Mouse (Mus musculus): ENCODE results near the gene Ahcyl1. TPM values are rescaled to one million over a fixed set of nuclear protein-coding genes. Genes with fewer than 3 reads are reported as not detected.
"Not testable (repeated sequence)": the region's sequence is repeated elsewhere in the genome, so short reads cannot be mapped to it uniquely, and the experiment has no call there.

The Ahcyl1 gene
- total RNA-seq, 2 experiments from 2014 or later = 68.2 to 100 TPM

DNA sequence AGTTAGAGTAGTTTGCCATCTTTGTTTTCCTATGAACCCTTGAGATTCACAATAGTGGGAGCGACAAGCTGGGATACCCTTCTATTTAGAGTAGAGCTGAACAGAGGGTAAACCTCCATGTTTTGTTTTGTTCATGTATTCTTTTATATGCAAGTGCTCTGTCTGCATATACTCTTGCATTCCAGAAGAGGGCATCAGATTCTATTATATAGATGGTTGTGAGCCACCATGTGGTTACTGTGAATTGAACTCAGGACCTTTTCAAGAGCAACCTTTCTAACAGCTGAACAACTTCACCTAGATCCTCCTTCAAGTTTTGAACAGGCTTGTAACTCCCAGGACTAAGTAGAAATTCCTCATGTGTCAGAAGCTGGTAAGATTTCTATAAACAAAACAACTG lies 37.4 kb downstream of the Ahcyl1 start:
- ATAC-seq (replicated peaks; ENCODE audit: poor library complexity, severe bottlenecking) = no peak

DNA sequence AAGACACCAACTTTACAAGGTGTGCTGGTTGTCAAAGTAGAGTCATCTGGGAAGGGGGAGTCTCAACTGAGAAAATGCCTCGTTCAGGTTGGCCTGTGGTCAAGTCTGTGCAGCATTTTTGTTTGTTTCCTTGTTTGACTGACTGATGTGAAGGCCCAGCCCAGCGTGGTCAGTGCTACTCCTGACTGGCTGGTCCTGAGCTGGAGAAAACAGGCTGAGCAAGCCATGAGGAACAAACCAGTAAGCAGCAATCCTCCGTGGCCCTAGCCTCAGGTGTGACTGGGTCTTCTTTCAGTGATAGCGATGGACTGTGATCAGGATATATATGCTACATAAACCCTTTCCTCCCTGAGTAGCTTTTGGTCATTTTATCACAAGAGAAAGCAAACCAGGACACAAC lies 39.5 kb downstream of the Ahcyl1 start:
- no peak for ATAC-seq (replicated peaks; ENCODE audit: poor library complexity, severe bottlenecking)

DNA sequence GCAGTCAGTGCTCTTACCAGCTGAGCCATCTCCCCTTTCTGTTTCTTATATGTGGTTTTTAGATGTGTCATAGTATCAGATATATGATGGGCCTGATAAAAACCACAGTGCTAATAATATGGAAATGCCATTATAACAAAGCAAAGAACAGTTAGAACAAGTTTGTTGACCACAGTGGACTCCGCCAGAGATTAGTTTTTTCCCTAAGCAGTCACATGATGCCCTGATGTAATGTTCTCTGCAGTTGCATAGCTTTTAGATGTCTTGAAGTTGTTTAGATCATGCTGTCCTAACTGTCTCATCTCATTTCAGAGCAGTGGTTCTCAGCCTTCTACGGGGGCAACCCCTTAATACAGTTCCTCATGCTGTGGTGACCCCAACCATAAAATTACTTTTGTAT lies 40.2 kb downstream of the Ahcyl1 start:
- ATAC-seq (replicated peaks; ENCODE audit: poor library complexity, severe bottlenecking) = no peak

DNA sequence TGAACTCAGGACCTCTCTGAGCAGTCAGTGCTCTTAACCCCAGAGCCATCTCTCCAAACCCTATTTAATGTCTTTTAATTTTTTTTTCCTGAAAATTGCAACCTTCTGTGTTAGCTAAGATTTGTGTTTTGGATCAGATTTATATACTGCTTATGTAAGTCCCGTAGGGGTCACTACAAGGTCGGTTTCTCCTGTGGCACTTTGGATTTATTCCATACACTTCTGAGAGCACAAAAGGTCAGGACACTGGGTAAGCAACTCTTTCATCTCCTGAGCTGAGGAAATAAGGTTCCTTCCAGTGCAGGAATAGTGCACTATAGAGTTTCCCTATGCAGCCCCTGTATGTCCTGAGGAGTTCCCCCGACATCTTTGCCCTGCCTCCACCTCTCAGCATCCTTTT lies 40.9 kb downstream of the Ahcyl1 start:
- no peak for ATAC-seq (replicated peaks; ENCODE audit: poor library complexity, severe bottlenecking)

DNA sequence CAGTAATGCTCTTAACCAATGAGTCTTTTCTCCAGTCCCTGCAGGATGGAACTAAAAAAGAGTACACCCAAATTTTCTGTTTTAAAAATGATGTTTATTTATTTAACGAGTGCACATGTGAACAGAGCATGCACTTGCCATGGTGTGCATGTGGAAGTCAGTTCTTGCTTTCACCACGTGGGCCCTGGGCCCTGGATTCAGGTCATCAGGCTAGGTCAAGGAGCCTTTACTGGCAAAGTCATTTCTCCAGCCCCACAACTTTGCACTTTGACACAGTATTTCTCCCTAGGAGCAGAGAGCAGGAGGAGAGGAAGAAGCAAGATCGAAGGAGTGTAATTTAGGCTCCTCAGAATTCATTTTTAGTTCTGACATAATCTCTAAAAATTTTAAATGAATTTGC lies 41.5 kb downstream of the Ahcyl1 start:
- no peak for ATAC-seq (replicated peaks; ENCODE audit: poor library complexity, severe bottlenecking)

DNA sequence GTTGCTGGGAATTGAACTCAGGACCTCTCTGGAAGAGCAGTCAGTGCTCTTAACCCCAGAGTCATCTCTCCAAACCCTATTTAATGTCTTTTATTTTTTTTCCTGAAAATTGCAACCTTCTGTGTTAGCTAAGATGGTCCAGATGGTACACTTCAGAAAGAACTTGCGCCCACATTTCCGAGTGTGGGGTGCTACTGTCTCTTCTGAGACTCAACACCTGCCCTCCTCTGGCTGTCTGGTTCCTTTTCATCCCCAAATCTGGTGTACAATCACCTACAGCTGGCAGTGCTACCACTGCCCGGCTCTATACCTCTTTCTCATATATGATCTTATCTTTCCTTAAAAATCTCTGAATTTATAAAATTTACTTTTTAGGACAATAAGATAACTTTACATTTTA lies 43.4 kb downstream of the Ahcyl1 start:
- no peak for ATAC-seq (replicated peaks; ENCODE audit: poor library complexity, severe bottlenecking)

DNA sequence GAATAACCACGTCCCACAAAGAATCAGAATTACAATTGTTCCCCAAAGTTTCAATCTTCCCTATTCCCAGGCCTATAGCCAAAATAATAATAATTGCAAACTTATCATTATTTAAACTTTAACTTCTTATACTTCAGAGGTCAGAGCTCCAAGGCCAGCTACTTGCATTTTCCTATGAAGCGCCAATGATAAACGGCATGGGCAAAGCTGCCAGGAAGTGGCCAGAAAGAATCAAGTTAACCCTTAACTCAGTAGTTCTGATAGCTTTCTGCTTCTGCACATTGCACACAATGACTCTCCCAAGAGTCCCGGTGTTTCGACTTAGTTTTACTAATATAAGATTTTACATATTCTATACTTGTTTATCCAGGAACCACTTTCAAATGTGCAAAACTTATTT lies 46.1 kb downstream of the Ahcyl1 start:
- ATAC-seq (replicated peaks; ENCODE audit: poor library complexity, severe bottlenecking) = not testable (repeated sequence)

DNA sequence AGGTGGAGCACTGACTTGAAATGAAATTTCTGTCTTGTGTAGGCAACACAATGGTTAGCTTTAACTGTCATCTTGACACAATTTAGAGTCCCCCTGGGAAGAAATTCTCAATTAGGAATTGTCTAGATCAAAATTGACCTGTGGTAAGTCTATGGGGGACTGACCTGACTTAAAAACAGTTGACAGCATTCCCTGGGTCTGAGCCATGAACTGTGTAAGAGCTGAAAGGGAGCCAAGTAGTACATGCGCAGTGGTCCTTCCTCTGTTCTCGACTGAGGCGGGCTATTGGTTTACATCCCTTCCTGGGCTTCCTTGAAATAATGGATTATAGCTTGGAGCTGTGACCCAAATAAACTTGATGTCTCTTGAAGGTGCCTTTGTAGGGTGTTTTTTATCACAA lies 49.4 kb downstream of the Ahcyl1 start:
- no peak for ATAC-seq (replicated peaks; ENCODE audit: poor library complexity, severe bottlenecking)

DNA sequence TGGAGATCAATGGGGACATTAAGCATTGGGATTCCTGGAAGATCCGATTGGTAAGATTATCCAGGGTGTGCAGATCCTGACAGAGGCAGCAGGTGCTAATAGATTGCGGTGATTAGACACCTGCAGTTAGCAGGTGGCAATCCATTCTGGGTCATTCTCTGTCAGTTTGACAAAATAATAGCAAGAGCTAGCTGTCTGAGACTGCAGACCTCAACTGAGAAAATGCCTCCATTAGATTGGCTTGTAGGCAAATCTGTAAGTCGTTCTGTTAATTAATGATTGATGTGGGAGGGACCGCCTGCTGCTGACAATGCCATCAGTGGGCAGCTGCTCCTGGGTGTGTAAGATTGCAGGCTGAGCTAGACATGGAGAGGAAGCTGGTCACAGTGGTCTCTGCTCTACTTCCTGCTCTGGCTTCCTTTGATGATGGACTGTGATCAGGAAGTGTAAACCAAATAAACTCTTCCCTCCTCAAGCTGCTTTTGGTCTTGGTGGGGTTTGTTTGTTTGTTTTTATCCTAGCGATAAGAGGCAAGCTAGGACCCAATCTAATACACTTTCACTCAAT lies 58.7 kb downstream of the Ahcyl1 start:
- peak; percentile 79 for ATAC-seq (replicated peaks; ENCODE audit: poor library complexity, severe bottlenecking)

DNA sequence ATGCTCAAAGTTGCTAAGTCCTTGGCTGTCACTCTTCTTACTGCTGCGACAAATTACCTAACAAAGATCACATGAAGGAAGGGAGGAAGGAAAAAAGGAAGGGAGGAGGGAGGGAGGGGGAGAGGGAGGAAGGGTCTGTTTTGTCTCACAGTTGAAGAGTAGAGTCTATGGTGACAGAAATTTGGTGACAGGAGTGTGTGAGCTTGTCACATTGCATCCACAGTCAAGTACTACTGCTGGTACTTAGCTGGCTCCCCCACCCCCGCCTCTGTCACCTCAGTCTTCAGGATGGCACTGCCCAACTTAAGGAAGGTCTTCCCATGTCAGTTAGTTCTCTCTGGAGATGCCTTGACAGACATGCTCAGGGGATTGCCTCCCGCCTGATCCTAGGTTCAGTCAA lies 60.1 kb downstream of the Ahcyl1 start:
- ATAC-seq (replicated peaks; ENCODE audit: poor library complexity, severe bottlenecking) = no peak

DNA sequence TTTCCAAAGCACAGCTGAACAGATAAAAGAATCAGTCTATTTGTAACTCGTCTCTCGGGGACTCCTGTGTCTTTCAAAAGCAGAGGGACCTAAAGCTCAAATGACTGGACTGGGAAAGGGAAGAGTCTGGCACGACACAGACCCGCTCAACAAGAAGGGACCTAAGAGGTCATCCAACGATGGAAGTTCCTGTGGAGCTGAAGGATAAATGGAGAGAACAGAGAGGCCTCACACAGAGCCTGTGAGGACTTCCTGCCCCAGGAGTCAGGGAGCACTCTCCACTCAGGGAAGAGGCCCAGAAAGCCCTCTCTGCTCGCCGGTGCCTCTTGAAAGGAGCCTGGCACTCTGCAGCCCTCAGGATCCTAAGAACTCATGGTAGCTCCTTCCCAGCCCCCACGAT lies 60.5 kb downstream of the Ahcyl1 start:
- ATAC-seq (replicated peaks; ENCODE audit: poor library complexity, severe bottlenecking) = no peak

DNA sequence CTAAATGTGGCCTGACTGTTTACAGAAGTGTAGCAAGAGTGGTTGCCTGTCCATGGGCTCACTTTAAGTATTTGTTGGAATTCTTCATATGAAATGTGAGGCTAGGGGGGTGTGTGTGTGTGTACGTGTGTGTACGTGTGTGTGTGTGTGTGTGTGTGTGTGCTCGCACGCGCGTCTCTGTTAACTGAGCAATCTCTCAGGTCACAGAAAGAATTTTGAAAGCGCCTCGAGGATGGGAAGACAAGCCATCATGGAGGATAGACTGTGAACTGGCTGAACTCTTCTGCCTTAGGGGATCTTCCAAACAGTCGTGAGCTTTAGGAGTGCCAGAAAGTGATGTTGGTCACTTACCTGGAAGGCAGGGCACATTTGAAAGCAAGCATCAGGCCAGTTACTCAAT lies 62.5 kb downstream of the Ahcyl1 start:
- ATAC-seq (replicated peaks; ENCODE audit: poor library complexity, severe bottlenecking) = no peak

DNA sequence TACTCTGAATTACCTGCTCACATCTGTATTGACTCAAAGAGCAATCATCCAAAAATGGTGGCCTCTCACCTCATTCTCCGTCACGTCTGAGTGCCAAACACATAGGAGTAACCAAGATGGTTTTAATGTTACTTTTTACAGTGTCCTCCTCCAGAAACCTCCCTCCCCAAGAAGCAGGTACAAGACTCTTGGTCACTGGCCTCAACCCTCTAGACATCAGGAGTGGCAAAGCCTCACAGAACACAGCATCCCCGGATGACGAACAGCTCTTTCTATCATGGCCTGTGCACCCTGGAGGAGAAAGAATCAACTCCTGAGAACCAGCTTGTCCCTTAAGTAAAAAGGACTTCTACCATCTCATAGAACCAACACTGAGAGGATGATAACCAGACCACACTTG lies 63.6 kb downstream of the Ahcyl1 start:
- no peak for ATAC-seq (replicated peaks; ENCODE audit: poor library complexity, severe bottlenecking)

DNA sequence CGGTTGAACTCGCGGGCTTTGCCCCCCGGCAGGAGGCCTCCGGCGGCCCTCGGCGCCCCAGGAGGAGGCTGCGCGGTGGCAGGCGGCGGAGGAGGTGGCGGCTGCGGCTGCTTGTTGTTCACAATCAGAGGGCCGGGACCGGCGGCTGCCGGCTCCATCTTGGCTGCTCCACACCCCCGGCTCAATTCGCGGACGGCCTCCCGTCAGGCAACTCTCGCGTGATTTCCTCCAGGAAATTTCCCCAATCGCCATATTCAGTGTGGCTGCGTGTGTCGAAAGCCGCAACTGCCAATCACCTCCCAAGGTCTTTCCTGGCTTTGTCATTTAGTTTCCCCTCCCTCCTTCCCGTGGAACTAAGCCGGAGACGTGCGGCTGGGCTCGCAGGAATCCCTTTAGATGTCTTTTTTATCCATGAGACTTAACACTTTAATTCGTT lies 64.8 kb downstream of the Ahcyl1 start, which contains the start of gene Strip1:
Gene Strip1, minus strand, starts transcription at position 172 of the 436 bp plus-strand sequence.
- ATAC-seq (replicated peaks; ENCODE audit: poor library complexity, severe bottlenecking) = peak; percentile 93

DNA sequence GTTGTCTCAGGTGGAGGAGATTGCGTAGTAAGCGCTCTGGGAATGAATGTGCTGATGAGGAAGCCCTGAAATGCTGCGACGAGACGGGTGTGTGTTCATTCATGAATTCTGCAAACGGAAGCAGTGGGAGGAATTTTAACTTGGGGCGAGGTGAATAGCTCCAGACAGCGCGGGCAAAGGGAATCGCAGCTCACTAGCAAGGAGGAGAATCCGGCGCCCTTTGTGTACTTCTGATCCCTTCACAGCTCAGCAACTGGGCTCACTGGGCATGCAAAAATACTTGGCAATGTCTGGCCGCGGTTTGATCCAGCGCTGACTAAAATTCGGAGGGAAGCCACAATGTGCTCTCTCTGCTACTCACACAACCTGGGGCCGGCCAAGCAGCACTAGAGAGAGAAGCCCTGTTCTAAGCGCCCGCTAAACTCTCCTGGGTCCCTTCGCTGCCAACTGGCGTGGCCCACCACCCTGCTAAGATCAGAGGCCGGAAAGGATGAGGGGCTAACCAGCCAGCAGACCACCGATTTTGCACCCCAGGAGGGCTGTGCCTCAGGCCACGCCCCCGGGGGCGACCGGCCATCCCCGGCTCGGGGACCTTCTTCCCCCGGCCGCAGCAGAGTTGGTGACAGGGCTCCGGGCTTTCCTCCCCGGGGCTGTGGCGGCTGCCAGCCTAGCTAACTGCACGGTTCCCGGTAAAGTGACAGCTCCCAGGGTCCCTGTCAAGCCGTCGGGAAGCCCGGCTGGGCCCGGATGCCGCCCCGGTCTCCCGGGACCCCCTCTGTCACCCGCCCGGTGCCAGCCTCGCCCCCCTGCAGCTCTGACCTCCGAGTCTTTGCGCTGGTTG lies 65.5 kb downstream of the Ahcyl1 start, which contains the start of gene Gm10961:
Gene Gm10961, plus strand, starts transcription at position 641 of the 841 bp plus-strand sequence.
- peak; percentile 38 for ATAC-seq (replicated peaks; ENCODE audit: poor library complexity, severe bottlenecking)

DNA sequence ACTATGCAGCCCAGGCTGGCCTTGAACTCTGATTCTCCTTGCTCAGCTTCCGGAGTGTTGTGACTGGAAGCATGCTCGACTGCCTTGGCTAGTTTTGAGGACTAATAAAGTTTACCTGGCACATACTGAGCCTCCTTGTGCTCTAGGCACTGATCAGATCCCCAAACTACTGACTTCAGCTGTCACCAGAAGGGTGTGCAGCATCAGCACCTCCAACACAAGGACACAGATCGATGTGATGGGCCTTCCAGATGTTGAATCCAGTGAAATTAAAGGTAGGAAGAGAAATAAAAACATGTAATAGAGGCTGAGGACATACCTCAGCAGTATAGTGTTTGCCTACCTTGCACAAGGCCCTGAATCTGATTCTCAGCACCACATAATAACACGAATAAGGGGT lies 66.9 kb downstream of the Ahcyl1 start:
- ATAC-seq (replicated peaks; ENCODE audit: poor library complexity, severe bottlenecking) = no peak

DNA sequence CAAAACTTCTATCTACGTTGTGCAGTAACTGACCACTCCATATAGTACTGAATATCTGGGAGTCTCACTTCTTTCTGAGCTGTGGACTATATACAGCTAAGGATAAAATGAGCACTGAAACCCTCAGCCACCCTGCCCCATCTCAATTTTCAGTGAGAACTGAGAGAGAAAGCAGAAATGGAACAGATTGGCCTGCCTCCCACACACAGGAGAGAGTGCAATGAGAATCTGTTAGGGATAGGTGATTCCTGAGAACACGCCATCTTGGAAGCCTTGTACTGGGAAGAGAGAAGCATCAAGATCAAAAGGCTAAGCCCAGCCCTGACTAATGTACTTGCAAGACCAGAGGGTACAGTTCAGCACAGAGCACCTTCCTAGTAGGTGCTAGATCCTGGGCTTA lies 67.8 kb downstream of the Ahcyl1 start:
- ATAC-seq (replicated peaks; ENCODE audit: poor library complexity, severe bottlenecking) = no peak

DNA sequence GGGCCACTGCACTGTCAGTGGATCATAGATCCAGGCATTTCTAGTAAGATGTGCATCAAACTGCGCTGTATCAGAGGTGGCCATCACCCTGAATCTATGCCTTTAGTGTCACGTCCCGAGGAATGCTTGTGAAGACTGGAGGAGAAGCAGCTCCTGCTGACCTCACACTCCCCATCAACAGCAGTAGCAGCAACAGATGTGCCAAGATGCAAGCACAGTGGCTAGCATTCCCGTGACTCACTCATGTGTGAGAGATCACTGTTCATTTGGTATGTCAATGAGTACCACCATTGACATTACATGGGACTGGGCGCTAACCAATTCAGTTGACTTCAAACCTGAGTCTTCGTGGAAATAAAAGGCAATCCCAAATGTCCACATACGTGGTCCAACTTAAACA lies 68.7 kb downstream of the Ahcyl1 start:
- no peak for ATAC-seq (replicated peaks; ENCODE audit: poor library complexity, severe bottlenecking)

DNA sequence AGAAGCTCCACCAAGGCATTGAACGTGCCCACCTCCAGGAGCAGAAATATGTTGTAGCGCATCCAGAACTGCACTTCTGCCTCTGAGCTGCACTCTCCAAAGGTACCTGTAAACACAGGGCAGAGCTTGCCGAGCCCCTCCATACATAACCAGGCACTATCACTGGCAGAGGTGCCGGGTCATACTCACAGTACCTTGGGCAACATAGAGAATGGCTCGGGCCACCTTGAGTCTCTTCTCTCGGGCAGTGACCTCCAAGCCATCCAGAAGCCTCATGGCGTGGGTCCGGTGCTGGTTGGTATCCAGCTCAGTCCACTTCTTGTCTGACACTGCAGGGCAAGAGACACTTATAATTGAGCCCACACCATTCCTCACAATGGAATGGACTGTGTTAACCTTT lies 69.6 kb downstream of the Ahcyl1 start:
- no peak for ATAC-seq (replicated peaks; ENCODE audit: poor library complexity, severe bottlenecking)

DNA sequence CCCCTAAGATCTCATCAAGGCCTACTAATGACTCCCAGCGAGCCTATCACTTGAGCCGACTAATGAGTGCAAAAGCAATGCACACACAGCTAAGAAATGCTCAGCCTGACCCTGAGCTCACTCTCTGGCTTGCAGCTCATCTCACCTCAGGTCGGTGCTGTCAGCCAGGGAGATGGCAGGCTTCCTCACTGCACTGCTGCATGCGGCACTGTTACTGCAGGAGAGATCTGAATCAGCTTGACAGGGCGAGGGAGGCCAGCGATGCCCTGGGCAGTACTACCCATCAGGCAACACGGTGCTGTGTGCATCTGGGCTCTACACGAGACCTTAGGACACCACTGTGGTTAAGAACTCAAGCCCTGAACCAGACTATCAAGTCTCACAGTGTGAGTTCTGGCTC lies 70.8 kb downstream of the Ahcyl1 start:
- ATAC-seq (replicated peaks; ENCODE audit: poor library complexity, severe bottlenecking) = no peak; the same call in 1 of the 2 replicates

DNA sequence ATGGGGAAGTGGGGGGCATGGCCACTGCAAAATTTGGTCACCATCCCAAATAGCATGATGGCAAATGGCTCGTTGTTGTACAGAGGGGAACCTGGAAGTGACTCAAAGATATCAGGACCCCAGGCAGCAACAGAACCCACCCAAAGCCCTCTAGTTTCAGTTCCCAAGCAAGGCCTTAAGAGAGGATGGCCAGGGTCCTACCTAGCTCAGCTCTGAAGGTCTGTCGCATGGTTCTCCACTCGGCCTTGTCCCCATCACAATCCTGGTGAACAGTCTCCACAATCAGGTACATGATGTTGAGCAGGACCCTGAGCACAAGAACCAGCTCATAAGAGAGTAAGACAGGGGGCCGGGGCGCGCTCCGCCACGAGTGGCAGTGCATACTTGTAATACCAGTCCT lies 71.9 kb downstream of the Ahcyl1 start:
- ATAC-seq (replicated peaks; ENCODE audit: poor library complexity, severe bottlenecking) = no peak

DNA sequence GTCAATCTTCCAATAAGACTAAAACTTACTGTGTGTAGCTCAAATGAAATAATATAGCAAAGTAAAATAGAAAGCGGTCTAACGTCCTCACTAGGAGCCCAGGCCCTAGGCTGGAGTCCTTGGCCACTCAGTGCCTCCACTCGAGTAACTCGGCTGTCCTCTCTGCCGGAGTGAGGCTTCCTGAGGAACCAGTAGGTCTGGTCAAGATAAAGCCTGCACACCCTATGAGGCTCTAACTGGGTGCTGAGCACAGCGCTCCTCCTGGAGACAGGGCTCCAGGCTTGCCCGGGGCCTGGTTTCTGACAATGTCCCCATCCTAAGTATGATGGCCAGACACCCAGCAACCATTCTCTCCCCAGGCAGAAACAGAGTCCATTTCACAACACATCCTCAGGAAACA lies 73.8 kb downstream of the Ahcyl1 start:
- no peak for ATAC-seq (replicated peaks; ENCODE audit: poor library complexity, severe bottlenecking)
